Mouse (Mus musculus): ENCODE results near the gene Syt6. TPM values are rescaled to one million over a fixed set of nuclear protein-coding genes. Genes with fewer than 3 reads are reported as not detected.

Gene Syt6
- polyA plus RNA-seq, 1 experiment from 2014 or later = 0.14 TPM

Small RNAs within 50 kb of the gene (microRNA-seq; reads per million reads assigned to microRNA genes)
- gene Gm25325 = not detected

Other genes with a start within 250 kb of the Syt6 start
- gene Atg4a-ps, start 70.8 kb downstream of the Syt6 start, polyA plus RNA-seq (2014; fragmentation: Nextera tagmentation; extraction: Ambion mirVana) = not detected in 2 replicates
- 23.5 and 27.4 TPM in 2 replicates for gene Olfml3, start 162.8 kb downstream of the Syt6 start, polyA plus RNA-seq (2014; fragmentation: Nextera tagmentation; extraction: Ambion mirVana)
- gene Gm10964, start 164.1 kb downstream of the Syt6 start, polyA plus RNA-seq (2014; fragmentation: Nextera tagmentation; extraction: Ambion mirVana) = not detected in 2 replicates
- 14.4 and 15.3 TPM in 2 replicates for gene Hipk1, start 216.3 kb downstream of the Syt6 start, polyA plus RNA-seq (2014; fragmentation: Nextera tagmentation; extraction: Ambion mirVana)
- gene Dclre1b, start 234.2 kb downstream of the Syt6 start, polyA plus RNA-seq (2014; fragmentation: Nextera tagmentation; extraction: Ambion mirVana) = 19.8 and 23.6 TPM in 2 replicates
- gene Ap4b1, start 234.3 kb downstream of the Syt6 start, polyA plus RNA-seq (2014; fragmentation: Nextera tagmentation; extraction: Ambion mirVana) = 16.6 and 18.9 TPM in 2 replicates
- gene Gm43064, start 234.3 kb downstream of the Syt6 start, polyA plus RNA-seq (2014; fragmentation: Nextera tagmentation; extraction: Ambion mirVana) = 0.39 TPM in 1 of 2 replicates, not detected in the other